Mouse (Mus musculus) granulocyte monocyte progenitor cell, adult 5-6 weeks (primary cell): ENCODE results near the gene Otx1. TPM values are rescaled to one million over a fixed set of nuclear protein-coding genes. Genes with fewer than 3 reads are reported as not detected.

Experiments
- ATAC-seq: replicated peaks from 2 replicates; pipeline ENCODE4 v1.8.0; 2016; ENCODE audit warnings: mild to moderate bottlenecking, moderate TSS enrichment, inconsistent platforms; ENCODE audit not compliant: poor library complexity, severe bottlenecking
- total RNA-seq, 2 experiments: library from RNA; stranded (forward) in 1 of 2; stranded (reverse) in 1 of 2; fragments of 200-712, 200-1000 nt in 1 of 2; fragments of >200 nt in 1 of 2; fragmentation: Nextera tagmentation in 1 of 2; gene quantifications; 2 replicates each; pipeline ENCODE4 v1.2.3; 2014 to 2017

Otx1 gene
- total RNA-seq, 2 experiments from 2014 or later: not detected

GRCm38 (mm10) chr11:21955167-21955566 lies 47.5 kb downstream of the Otx1 start:
- ATAC-seq: no peak

DNA sequence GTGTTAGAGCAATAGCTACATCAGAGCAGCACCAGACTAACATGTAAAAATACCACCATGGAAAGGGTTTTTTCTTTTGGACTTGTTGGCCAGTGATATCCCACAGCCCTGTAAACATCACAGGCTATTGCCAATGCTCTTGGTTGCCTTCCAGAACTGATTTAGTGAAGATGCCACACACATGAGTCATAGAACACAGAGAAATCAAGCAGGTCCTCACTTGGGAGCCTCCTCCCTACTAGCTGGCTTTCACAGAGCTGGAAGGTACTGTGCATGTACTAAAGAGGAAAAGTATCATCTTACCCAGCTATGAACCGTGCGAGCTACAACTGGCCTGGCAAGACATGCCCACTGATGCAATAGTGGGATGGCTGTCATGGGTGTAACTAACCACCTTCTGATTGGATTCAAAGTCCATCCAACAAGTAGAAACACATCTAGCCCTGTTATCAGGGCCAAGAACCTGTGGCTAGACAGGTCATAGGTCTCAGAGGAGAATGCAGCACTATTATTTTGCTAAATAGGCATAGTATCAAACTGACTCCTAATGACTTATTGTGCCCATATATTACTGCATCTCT lies 51.0 kb downstream of the Otx1 start:
- no peak for ATAC-seq

DNA sequence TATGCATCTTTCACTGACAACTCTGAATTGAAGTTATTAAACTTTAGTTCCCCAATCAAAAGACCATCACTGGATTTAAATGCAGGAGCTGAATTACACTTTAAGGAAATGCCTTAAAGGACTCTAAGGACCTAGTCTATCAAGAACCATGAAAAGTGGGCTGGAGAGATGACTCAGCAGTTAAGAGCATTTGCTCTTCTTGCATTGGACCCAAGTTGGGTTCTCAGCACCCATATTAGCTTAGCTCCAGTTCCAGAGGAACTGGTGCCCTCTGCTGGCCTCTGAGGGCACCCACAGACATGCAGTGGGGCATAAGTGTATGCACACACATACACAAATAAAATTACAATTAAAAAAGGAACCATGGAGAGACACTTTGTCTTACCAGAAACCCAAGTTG lies 52.6 kb downstream of the Otx1 start:
- ATAC-seq: no peak
